Mouse (Mus musculus) testis, adult 2 months (tissue): ENCODE data around the gene Tenm4.

Experiments
- CTCF ChIP-seq: fragments of 200-500 bp; IDR thresholded peaks from 2 replicates; pipeline ENCODE4 v1.5.1; 2012; ENCODE audit warnings: low read depth, mild to moderate bottlenecking, inconsistent platforms, low read length, moderate library complexity; ENCODE audit not compliant: control insufficient read depth, insufficient read depth, insufficient replicate concordance
- POLR2A ChIP-seq: fragments of 200-500 bp; IDR thresholded peaks from 2 replicates; pipeline ENCODE4 v1.6.1; 2012; ENCODE audit warnings: low read depth, mild to moderate bottlenecking, inconsistent platforms, low read length, moderate library complexity; ENCODE audit not compliant: control insufficient read depth

- TF ChIP-seq CTCF (no peak), POLR2A (peak; percentile 98)
Measured at GRCm38 (mm10) chr7:96951281-96952051, 780.4 kb downstream of the Tenm4 start, which contains the start of gene Nars2.
